Mouse (Mus musculus) midbrain, postnatal 0 days (tissue): ENCODE data around the gene Pdlim5. TPM values are rescaled to one million over a fixed set of nuclear protein-coding genes. Genes with fewer than 3 reads are reported as not detected.

ENCODE experiments used
- ATAC-seq: fragments of 200-750 bp; cut with Nextera tagmentation; 2 replicates; pipeline ENCODE4 v1.8.0; 2017; ENCODE audit warnings: moderate number of reproducible peaks, mild to moderate bottlenecking, moderate TSS enrichment, moderate library complexity; ENCODE audit not compliant: low FRiP score
- DNase-seq: peaks from one replicate; pipeline ENCODE4 v3.0.0-alpha.2; 2015; ENCODE audit warnings: low spot score
- H3K27ac ChIP-seq: fragments of 300-500 bp; sonication (generic); 2 replicates; pipeline ENCODE4 v1.5.1; 2014; ENCODE audit warnings: low read depth, mild to moderate bottlenecking, low read length, mixed read lengths
- H3K27me3 ChIP-seq: fragments of 300-500 bp; sonication (generic); 2 replicates; pipeline ENCODE4 v1.6.1; 2014; ENCODE audit warnings: low read length, control low read depth, mixed read lengths; ENCODE audit not compliant: insufficient read depth
- H3K36me3 ChIP-seq: fragments of 300-500 bp; sonication (generic); 2 replicates; pipeline ENCODE4 v1.6.1; 2014; ENCODE audit warnings: low read length, control low read depth, mixed read lengths; ENCODE audit not compliant: insufficient read depth
- H3K4me1 ChIP-seq: fragments of 300-500 bp; sonication (generic); 2 replicates; pipeline ENCODE4 v1.6.1; 2014; ENCODE audit warnings: mild to moderate bottlenecking, control low read depth, antibody characterized with exemption, low read length, mixed read lengths; ENCODE audit not compliant: insufficient read depth
- H3K4me2 ChIP-seq: fragments of 300-500 bp; sonication (generic); 2 replicates; pipeline ENCODE4 v1.6.1; 2014; ENCODE audit warnings: low read depth, mild to moderate bottlenecking, low read length, mixed read lengths; ENCODE audit not compliant: poor library complexity, severe bottlenecking
- H3K4me3 ChIP-seq: fragments of 300-500 bp; sonication (generic); 2 replicates; pipeline ENCODE4 v1.5.1; 2014; ENCODE audit warnings: low read depth, mild to moderate bottlenecking, low read length, moderate library complexity
- H3K9ac ChIP-seq: fragments of 300-500 bp; sonication (generic); replicated peaks from 2 replicates; pipeline ENCODE4 v1.6.1; 2014; ENCODE audit warnings: mild to moderate bottlenecking, low read length, moderate library complexity, mixed read lengths; ENCODE audit not compliant: poor library complexity, severe bottlenecking
- H3K9me3 ChIP-seq: fragments of 300-500 bp; sonication (generic); 2 replicates; pipeline ENCODE4 v1.6.1; 2016; ENCODE audit warnings: low read length, control low read depth
- CTCF ChIP-seq: IDR thresholded peaks from 2 replicates; pipeline ENCODE4 v1.5.1; 2016; ENCODE audit warnings: antibody characterized with exemption, mild to moderate bottlenecking
- WGBS: fragments of 180-500 bp; shearing (Covaris S2); extraction: QIAGEN DNeasy Blood & Tissue Kit; methylation state at CpG from one replicate; pipeline ENCODE4 v1.1.7; 2014; 5-methylcytosine and 5-hydroxymethylcytosine counted together
- polyA plus RNA-seq: library from polyadenylated mRNA; unstranded; fragments of >200 nt; fragmentation: Nextera tagmentation; extraction: Ambion mirVana; gene quantifications from 2 replicates; pipeline ENCODE4 v1.2.1, GENCODE M21; 2015
- total RNA-seq: library from RNA; depleted of rRNA; stranded (reverse); fragments of >200 nt; gene quantifications from 2 replicates; pipeline ENCODE4 v1.2.3, GENCODE M21; 2014

Gene Pdlim5
- total and polyA plus RNA-seq, 2 experiments from 2014 or later, result 13.7 to 28.1 TPM

GRCm38 (mm10) chr3:142391531-142391930 lies 4.0 kb downstream of the Pdlim5 start:
- no peak overlapping the region for H3K4me2 ChIP-seq

GRCm38 (mm10) chr3:142390288-142390687 lies 5.2 kb downstream of the Pdlim5 start:
- H3K4me3 ChIP-seq, result no peak overlapping the region
- no peaks in the 10 kb centered on the region for H3K27me3 ChIP-seq
- 33% methylated on average over 2 of the region's 2 CpGs for WGBS
- H3K36me3 ChIP-seq, result no peaks in the 10 kb centered on the region
- H3K27ac ChIP-seq, result no peak overlapping the region
- ATAC-seq (no peak), DNase-seq (no peak)
- no peak overlapping the region for H3K4me2 ChIP-seq
- H3K9me3 ChIP-seq, result no peaks in the 10 kb centered on the region
- no peak overlapping the region for H3K9ac ChIP-seq
- H3K4me1 ChIP-seq, result no peaks in the 10 kb centered on the region
- TF ChIP-seq CTCF, result no peak

More at GRCm38 (mm10) chr3:142391531-142391930, 4.0 kb downstream of the Pdlim5 start:
- WGBS, result 60% methylated on average over 5 of the region's 5 CpGs
- DNase-seq (no peak), ATAC-seq (no peak)
- Histone ChIP-seq H3K27ac (no peak overlapping the region), H3K9ac (no peak overlapping the region), H3K36me3 (no peaks in the 10 kb centered on the region), H3K27me3 (no peaks in the 10 kb centered on the region), H3K4me3 (no peak overlapping the region), H3K9me3 (no peaks in the 10 kb centered on the region), H3K4me1 (no peaks in the 10 kb centered on the region)
- TF ChIP-seq CTCF, result no peak

- H3K9me3 ChIP-seq, result no peaks in the 10 kb centered on the region
- no peak overlapping the region for H3K4me2 ChIP-seq
- no peak overlapping the region for H3K9ac ChIP-seq
- no peak for DNase-seq
- H3K27ac ChIP-seq, result no peak overlapping the region
- ATAC-seq, result no peak
- H3K4me1 ChIP-seq, result no peaks in the 10 kb centered on the region
- H3K4me3 ChIP-seq, result no peak overlapping the region
- no peaks in the 10 kb centered on the region for H3K36me3 ChIP-seq
- H3K27me3 ChIP-seq, result no peaks in the 10 kb centered on the region
- TF ChIP-seq CTCF, result no peak
- WGBS, result 62% methylated on average over 4 of the region's 4 CpGs
Observed at GRCm38 (mm10) chr3:142388189-142388588, 7.3 kb downstream of the Pdlim5 start.

GRCm38 (mm10) chr3:142386505-142386904 lies 9.0 kb downstream of the Pdlim5 start:
- no peak for TF ChIP-seq CTCF
- no peak overlapping the region for H3K4me2 ChIP-seq
- H3K27ac ChIP-seq, result no peak overlapping the region
- no peaks in the 10 kb centered on the region for H3K27me3 ChIP-seq
- DNase-seq (no peak), ATAC-seq (no peak)
- 92% methylated on average over 4 of the region's 4 CpGs for WGBS
- H3K9ac ChIP-seq, result no peak overlapping the region
- no peak overlapping the region for H3K4me3 ChIP-seq
- no peaks in the 10 kb centered on the region for H3K9me3 ChIP-seq
- H3K4me1 ChIP-seq, result no peaks in the 10 kb centered on the region
- no peaks in the 10 kb centered on the region for H3K36me3 ChIP-seq

- no peak for ATAC-seq
- Histone ChIP-seq H3K4me3 (no peak overlapping the region), H3K4me1 (no peaks in the 10 kb centered on the region), H3K9me3 (no peaks in the 10 kb centered on the region), H3K27ac (no peak overlapping the region), H3K9ac (no peak overlapping the region), H3K36me3 (no peaks in the 10 kb centered on the region), H3K27me3 (no peaks in the 10 kb centered on the region), H3K4me2 (no peak overlapping the region)
- TF ChIP-seq CTCF, result no peak
- DNase-seq, result no peak
- 85% methylated on average over 2 of the region's 2 CpGs for WGBS
Observed at GRCm38 (mm10) chr3:142385690-142386089, 9.8 kb downstream of the Pdlim5 start.

- ATAC-seq, result no peak
- H3K9ac ChIP-seq, result no peak overlapping the region
- WGBS, result 85% methylated on average over 1 of the region's 1 CpGs
Observed at GRCm38 (mm10) chr3:142376638-142377037, 18.9 kb downstream of the Pdlim5 start.

More at GRCm38 (mm10) chr3:142376638-142377037, 18.9 kb downstream of the Pdlim5 start:
- Histone ChIP-seq H3K27ac (no peak overlapping the region), H3K4me3 (no peak overlapping the region), H3K9me3 (no peaks in the 10 kb centered on the region), H3K36me3 (no peaks in the 10 kb centered on the region), H3K27me3 (no peaks in the 10 kb centered on the region), H3K4me1 (no peaks in the 10 kb centered on the region), H3K4me2 (no peak overlapping the region)
- TF ChIP-seq CTCF, result no peak
- no peak for DNase-seq
